Mouse (Mus musculus) forebrain, embryonic 15.5 days (tissue): Measurements from ENCODE around the gene Rbfox1. TPM values are rescaled to one million over a fixed set of nuclear protein-coding genes. Genes with fewer than 3 reads are reported as not detected.

Experiments
- ATAC-seq: fragments of 200-750 bp; cut with Nextera tagmentation; replicated peaks from 2 replicates; pipeline ENCODE4 v1.8.0; 2017; ENCODE audit warnings: mild to moderate bottlenecking, moderate TSS enrichment, moderate library complexity
- H3K27ac ChIP-seq: fragments of 300-500 bp; sonication (generic); replicated peaks from 2 replicates; pipeline ENCODE4 v1.5.1; 2015; ENCODE audit warnings: mild to moderate bottlenecking, inconsistent platforms
- H3K27me3 ChIP-seq: fragments of 300-500 bp; sonication (generic); 2 replicates; pipeline ENCODE4 v1.6.1; 2015; ENCODE audit warnings: inconsistent platforms
- H3K36me3 ChIP-seq: fragments of 300-500 bp; sonication (generic); 2 replicates; pipeline ENCODE4 v1.6.1; 2015; ENCODE audit warnings: mild to moderate bottlenecking, inconsistent platforms
- H3K4me1 ChIP-seq: fragments of 300-500 bp; sonication (generic); 2 replicates; pipeline ENCODE4 v1.6.1; 2015; ENCODE audit warnings: inconsistent platforms
- H3K4me2 ChIP-seq: fragments of 300-500 bp; sonication (generic); replicated peaks from 2 replicates; pipeline ENCODE4 v1.6.1; 2015; ENCODE audit warnings: mild to moderate bottlenecking, inconsistent platforms
- H3K4me3 ChIP-seq: fragments of 300-500 bp; sonication (generic); 2 replicates; pipeline ENCODE4 v1.5.1; 2015; ENCODE audit warnings: mild to moderate bottlenecking, inconsistent platforms
- H3K9ac ChIP-seq: fragments of 300-500 bp; sonication (generic); replicated peaks from 2 replicates; pipeline ENCODE4 v1.6.1; 2015; ENCODE audit warnings: mild to moderate bottlenecking, inconsistent platforms
- H3K9me3 ChIP-seq: fragments of 300-500 bp; sonication (generic); 2 replicates; pipeline ENCODE4 v1.6.1; 2016; ENCODE audit warnings: inconsistent platforms
- WGBS: fragments of 180-500 bp; shearing (Covaris S2); methylation state at CpG from one replicate; pipeline ENCODE4 v1.1.7; 2015; ENCODE audit warnings: mixed read lengths; 5-methylcytosine and 5-hydroxymethylcytosine counted together
- polyA plus RNA-seq: library from polyadenylated mRNA; unstranded; fragments of >200 nt; fragmentation: Nextera tagmentation; extraction: Ambion mirVana; gene quantifications from 2 replicates; pipeline ENCODE4 v1.2.1, GENCODE M21; 2015

Rbfox1 gene
- polyA plus RNA-seq, 1 experiment from 2014 or later = 173 TPM

GRCm38 (mm10) chr16:5997136-5997535, 112.0 kb downstream of the Rbfox1 start:
- no peaks in the 10 kb centered on the region for H3K27me3 ChIP-seq
- no peak for ATAC-seq
- 22% methylated on average over 4 of the region's 4 CpGs for WGBS
- H3K4me1 ChIP-seq = peaks cover 15% of the 10 kb centered on the region
- H3K9me3 ChIP-seq = no peaks in the 10 kb centered on the region
- H3K27ac ChIP-seq = 0 out of 2 replicates have a peak overlapping the region, but pooled peaks have one; percentile 12
- no peak overlapping the region for H3K4me2 ChIP-seq
- H3K36me3 ChIP-seq = no peaks in the 10 kb centered on the region
- H3K4me3 ChIP-seq = no peak overlapping the region
- no peak overlapping the region for H3K9ac ChIP-seq

- H3K27me3 ChIP-seq = no peaks in the 10 kb centered on the region
- H3K36me3 ChIP-seq = no peaks in the 10 kb centered on the region
- H3K9me3 ChIP-seq = no peaks in the 10 kb centered on the region
- no peak overlapping the region for H3K4me2 ChIP-seq
- no peak for ATAC-seq
- 64% methylated on average over 4 of the region's 4 CpGs for whole genome bisulfite sequencing
- H3K9ac ChIP-seq = no peak overlapping the region
- no peak overlapping the region for H3K27ac ChIP-seq
- no peak overlapping the region for H3K4me3 ChIP-seq
- peaks cover 10% of the 10 kb centered on the region for H3K4me1 ChIP-seq
Measured at GRCm38 (mm10) chr16:5997651-5998050, 112.5 kb downstream of the Rbfox1 start.

DNA sequence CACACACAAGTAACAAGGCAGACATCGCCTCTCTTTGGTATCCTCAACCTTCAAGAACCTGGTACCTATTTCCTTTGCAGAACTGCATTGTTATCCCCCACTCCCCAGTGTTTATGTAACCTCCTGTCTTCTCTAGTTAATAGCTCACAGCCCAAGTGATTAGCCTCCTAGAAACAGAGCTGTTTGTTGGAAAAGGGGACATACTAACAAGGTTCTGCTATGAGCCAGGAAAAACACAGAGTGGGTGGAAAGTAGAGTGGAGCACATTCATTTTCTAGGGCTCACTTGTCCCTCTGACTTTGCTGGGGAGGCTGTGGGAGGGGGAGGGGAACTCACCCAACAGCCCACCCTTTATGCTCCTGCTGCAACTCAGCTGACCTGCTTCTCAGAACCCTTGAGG, 114.9 kb downstream of the Rbfox1 start:
- WGBS = 70% methylated on average over 1 of the region's 1 CpGs
- Histone ChIP-seq H3K36me3 (no peaks in the 10 kb centered on the region), H3K4me1 (peaks cover 7% of the 10 kb centered on the region), H3K9me3 (no peaks in the 10 kb centered on the region), H3K4me2 (no peak overlapping the region), H3K27me3 (no peaks in the 10 kb centered on the region), H3K4me3 (no peak overlapping the region), H3K9ac (no peak overlapping the region), H3K27ac (no peak overlapping the region)
- ATAC-seq = no peak

DNA sequence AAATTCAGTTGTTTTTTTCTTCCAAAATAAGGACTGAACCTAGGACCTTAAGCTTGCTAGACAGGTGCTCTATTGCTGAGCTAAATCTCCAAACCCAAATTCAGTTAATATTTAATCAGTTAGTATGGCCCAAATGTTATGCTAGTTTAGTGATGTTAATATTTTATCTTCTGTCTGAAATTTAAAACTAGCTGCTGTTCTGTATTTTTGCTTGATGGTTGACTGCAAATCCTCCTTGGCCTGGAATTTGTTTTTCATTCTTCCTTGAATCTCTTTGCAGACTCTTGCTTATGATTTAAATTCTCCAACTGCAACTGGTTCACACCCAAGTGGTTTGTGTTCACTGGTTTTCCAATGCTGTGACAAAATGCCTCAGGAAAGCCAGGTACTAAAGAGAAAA, 121.8 kb downstream of the Rbfox1 start:
- H3K27me3 ChIP-seq = no peaks in the 10 kb centered on the region
- ATAC-seq = no peak

DNA sequence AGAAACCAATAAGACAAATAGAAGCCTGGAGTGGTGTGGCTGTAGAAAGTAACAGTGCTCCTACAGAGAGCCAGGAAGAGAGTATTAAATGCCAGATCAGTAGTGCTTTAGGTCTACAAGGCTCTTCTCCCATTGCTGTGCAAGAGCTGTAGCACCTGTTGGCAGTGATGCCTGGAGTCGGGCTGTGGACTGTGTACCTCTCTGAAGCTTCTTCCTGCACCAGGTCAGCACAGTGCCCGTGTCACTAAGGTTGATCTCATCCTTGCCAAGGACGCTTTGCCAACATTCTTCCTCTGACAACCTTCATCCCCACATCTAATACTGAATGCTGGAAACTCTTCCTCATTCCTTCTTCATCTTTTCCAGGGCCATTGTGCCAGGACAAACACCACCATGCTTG, 127.7 kb downstream of the Rbfox1 start:
- 91% methylated on average over 3 of the region's 3 CpGs for WGBS
- no peak for ATAC-seq

More for the DNA sequence above, 121.8 kb downstream of the Rbfox1 start:
- no peak overlapping the region for H3K27ac ChIP-seq
- no peak overlapping the region for H3K4me2 ChIP-seq
- H3K36me3 ChIP-seq = no peaks in the 10 kb centered on the region
- no peaks in the 10 kb centered on the region for H3K4me1 ChIP-seq
- H3K9ac ChIP-seq = no peak overlapping the region
- no peak overlapping the region for H3K4me3 ChIP-seq
- no peaks in the 10 kb centered on the region for H3K9me3 ChIP-seq

DNA sequence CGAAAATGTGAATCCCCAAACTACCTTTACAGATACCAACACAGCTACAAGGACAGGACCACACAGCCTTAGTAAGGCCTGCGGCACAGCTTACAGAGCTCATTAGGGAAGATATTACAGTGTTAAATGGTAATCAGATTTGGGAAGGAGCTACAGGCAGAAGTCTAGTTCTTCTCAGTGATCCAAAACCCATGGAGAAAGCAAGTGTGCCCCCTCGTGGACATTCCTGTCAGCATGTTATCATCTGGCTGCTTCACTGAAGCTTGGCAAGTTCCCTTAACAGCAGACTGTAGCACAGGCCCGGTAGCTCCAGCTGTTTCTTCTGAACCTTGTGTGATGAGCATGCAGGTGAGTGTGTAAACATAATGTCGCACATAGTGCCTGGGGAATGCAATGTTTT, 133.5 kb downstream of the Rbfox1 start:
- Histone ChIP-seq H3K4me1 (0 out of 2 replicates have a peak, but pooled peaks cover 2% of the 10 kb centered on the region), H3K4me3 (no peak overlapping the region), H3K4me2 (no peak overlapping the region), H3K36me3 (no peaks in the 10 kb centered on the region), H3K9ac (no peak overlapping the region), H3K9me3 (no peaks in the 10 kb centered on the region), H3K27ac (0 out of 2 replicates have a peak overlapping the region, but pooled peaks have one; percentile 25), H3K27me3 (no peaks in the 10 kb centered on the region)
- peak; percentile 58; the same call in 1 of the 2 replicates for ATAC-seq
- WGBS = 45% methylated on average over 5 of the region's 5 CpGs

More for the DNA sequence above, 127.7 kb downstream of the Rbfox1 start:
- H3K36me3 ChIP-seq = no peaks in the 10 kb centered on the region
- no peak overlapping the region for H3K27ac ChIP-seq
- no peak overlapping the region for H3K4me3 ChIP-seq
- no peaks in the 10 kb centered on the region for H3K4me1 ChIP-seq
- H3K9me3 ChIP-seq = no peaks in the 10 kb centered on the region
- H3K4me2 ChIP-seq = no peak overlapping the region
- no peak overlapping the region for H3K9ac ChIP-seq
- no peaks in the 10 kb centered on the region for H3K27me3 ChIP-seq

DNA sequence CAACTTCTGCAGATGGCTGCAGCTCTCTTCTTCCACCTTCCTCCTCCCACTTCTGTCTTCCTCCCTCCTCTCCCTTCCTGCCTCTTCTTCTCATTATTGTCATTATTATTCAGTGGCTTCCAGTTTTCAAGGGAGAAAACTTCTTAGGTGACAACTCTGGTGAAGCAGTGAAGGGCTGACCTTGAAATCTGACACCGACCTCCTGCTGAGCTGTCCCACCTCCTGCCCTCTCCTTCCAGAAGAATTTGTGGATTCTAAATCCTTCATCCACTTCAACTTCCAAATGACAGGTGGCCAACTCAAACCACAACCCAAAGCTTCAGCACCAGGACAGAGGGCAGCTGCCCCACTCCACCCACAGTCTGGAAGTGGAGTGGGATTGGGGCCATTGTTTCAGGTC, 134.2 kb downstream of the Rbfox1 start:
- ATAC-seq = no peak
- Histone ChIP-seq H3K9ac (no peak overlapping the region), H3K4me2 (no peak overlapping the region), H3K9me3 (no peaks in the 10 kb centered on the region), H3K36me3 (no peaks in the 10 kb centered on the region), H3K27ac (no peak overlapping the region), H3K4me3 (no peak overlapping the region), H3K4me1 (0 out of 2 replicates have a peak, but pooled peaks cover 2% of the 10 kb centered on the region), H3K27me3 (no peaks in the 10 kb centered on the region)
- 38% methylated on average over 1 of the region's 1 CpGs for WGBS

DNA sequence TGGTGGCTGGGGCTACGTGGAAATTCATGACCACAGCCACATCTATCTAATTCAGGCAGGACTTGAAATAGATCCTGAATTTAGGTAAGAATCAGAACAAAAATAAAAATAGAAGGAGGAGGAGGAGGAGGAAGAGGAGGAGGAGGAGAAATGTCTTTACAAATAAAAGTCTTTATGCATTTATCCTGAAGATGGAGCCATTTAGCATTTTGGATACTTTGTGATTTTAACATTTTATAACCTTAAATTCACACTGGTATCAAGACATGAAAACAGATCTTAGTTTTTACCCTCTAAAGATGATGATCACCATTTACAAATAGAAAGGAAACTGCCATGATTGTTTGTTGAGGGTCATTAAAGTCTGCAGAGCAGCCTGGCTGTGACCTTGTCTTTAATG, 146.1 kb downstream of the Rbfox1 start:
- H3K4me3 ChIP-seq = no peak overlapping the region
- 81% methylated on average over 1 of the region's 1 CpGs for WGBS

DNA sequence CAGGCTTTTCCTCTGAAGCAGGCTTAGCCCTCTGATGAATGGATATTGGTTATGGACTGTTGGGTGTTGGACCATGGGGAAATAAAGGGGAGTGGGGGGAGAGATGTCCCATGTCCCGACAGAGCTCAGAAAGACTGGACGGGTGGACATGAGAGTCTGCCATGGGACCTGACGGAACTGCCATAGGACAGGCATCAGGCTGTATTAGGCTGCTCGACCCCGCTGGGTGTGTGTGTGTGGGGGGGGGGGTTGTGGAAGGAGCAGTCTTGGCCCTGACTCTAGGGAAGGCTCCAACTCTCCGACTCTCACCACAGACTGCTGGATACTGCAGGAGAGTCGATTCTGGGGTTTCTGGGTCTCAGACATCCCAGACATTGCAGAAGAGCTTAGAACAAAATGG, 147.4 kb downstream of the Rbfox1 start:
- Histone ChIP-seq H3K9me3 (no peaks in the 10 kb centered on the region), H3K4me2 (no peak overlapping the region), H3K4me3 (no peak overlapping the region), H3K27ac (no peak overlapping the region), H3K27me3 (no peaks in the 10 kb centered on the region), H3K36me3 (no peaks in the 10 kb centered on the region), H3K9ac (no peak overlapping the region), H3K4me1 (peaks cover 7% of the 10 kb centered on the region; the same call in 1 of the 2 replicates)
- ATAC-seq = no peak
- 91% methylated on average over 7 of the region's 7 CpGs for WGBS

More for the DNA sequence above, 146.1 kb downstream of the Rbfox1 start:
- H3K36me3 ChIP-seq = no peaks in the 10 kb centered on the region
- no peaks in the 10 kb centered on the region; the same call in 1 of the 2 replicates for H3K4me1 ChIP-seq
- H3K9ac ChIP-seq = no peak overlapping the region
- no peaks in the 10 kb centered on the region for H3K27me3 ChIP-seq
- H3K27ac ChIP-seq = no peak overlapping the region
- no peak overlapping the region for H3K4me2 ChIP-seq
- no peak for ATAC-seq
- H3K9me3 ChIP-seq = no peaks in the 10 kb centered on the region

- Histone ChIP-seq H3K4me1 (peaks cover 7% of the 10 kb centered on the region; the same call in 1 of the 2 replicates), H3K27ac (no peak overlapping the region), H3K27me3 (no peaks in the 10 kb centered on the region), H3K9ac (no peak overlapping the region), H3K4me3 (no peak overlapping the region), H3K9me3 (no peaks in the 10 kb centered on the region), H3K36me3 (no peaks in the 10 kb centered on the region), H3K4me2 (no peak overlapping the region)
- 94% methylated on average over 3 of the region's 3 CpGs for WGBS
- no peak for ATAC-seq
Measured at GRCm38 (mm10) chr16:6034876-6035275, 149.7 kb downstream of the Rbfox1 start.

DNA sequence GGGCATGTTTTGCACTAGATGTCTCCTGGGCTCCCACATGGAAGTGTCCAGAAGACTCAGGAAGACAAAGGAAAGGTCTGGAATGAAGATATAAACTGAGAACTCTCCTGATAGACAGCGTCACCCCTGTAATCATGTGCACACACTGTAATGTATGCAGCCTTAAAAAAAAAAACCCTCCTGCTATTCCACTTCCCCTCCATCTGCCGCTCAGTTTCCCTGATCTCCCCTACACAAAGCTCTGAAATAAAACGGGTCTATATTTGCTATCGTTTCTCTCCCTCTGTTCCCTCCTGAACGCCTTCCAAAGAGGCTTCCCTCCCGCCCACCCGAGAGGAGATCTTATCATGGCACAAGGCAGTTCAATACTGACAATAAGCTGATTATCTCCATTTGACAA, 151.9 kb downstream of the Rbfox1 start:
- no peak for ATAC-seq
- 40% methylated on average over 7 of the region's 7 CpGs for WGBS

GRCm38 (mm10) chr16:6042766-6043165, 157.6 kb downstream of the Rbfox1 start:
- Histone ChIP-seq H3K36me3 (no peaks in the 10 kb centered on the region), H3K9ac (no peak overlapping the region), H3K27me3 (no peaks in the 10 kb centered on the region), H3K4me1 (peaks cover 4% of the 10 kb centered on the region), H3K27ac (peak overlapping the region; percentile 80), H3K9me3 (no peaks in the 10 kb centered on the region), H3K4me3 (no peak overlapping the region), H3K4me2 (no peak overlapping the region)
- peak; percentile 78 for ATAC-seq
- 52% methylated on average over 3 of the region's 3 CpGs for WGBS

More for the DNA sequence above, 151.9 kb downstream of the Rbfox1 start:
- H3K4me2 ChIP-seq = no peak overlapping the region
- H3K27me3 ChIP-seq = no peaks in the 10 kb centered on the region
- no peak overlapping the region for H3K4me3 ChIP-seq
- no peaks in the 10 kb centered on the region for H3K36me3 ChIP-seq
- peaks cover 7% of the 10 kb centered on the region; the same call in 1 of the 2 replicates for H3K4me1 ChIP-seq
- no peak overlapping the region for H3K9ac ChIP-seq
- peak overlapping the region; percentile 53 for H3K27ac ChIP-seq
- no peaks in the 10 kb centered on the region for H3K9me3 ChIP-seq

- Histone ChIP-seq H3K27ac (no peak overlapping the region), H3K36me3 (no peaks in the 10 kb centered on the region), H3K4me1 (no peaks in the 10 kb centered on the region), H3K27me3 (no peaks in the 10 kb centered on the region), H3K4me2 (no peak overlapping the region), H3K9ac (no peak overlapping the region), H3K9me3 (no peaks in the 10 kb centered on the region), H3K4me3 (no peak overlapping the region)
- 93% methylated on average over 1 of the region's 1 CpGs for WGBS
- ATAC-seq = no peak
Measured at GRCm38 (mm10) chr16:6048601-6049000, 163.4 kb downstream of the Rbfox1 start.
